Mouse (Mus musculus) midbrain, embryonic 12.5 days (tissue): Measurements from ENCODE around the gene Ppt1. TPM values are rescaled to one million over a fixed set of nuclear protein-coding genes. Genes with fewer than 3 reads are reported as not detected.

Experiments used
- ATAC-seq: fragments of 200-750 bp; cut with Nextera tagmentation; 2 replicates; pipeline ENCODE4 v1.8.0; 2017; ENCODE audit warnings: low read depth, moderate TSS enrichment, moderate library complexity; ENCODE audit not compliant: low FRiP score
- H3K27ac ChIP-seq: fragments of 300-500 bp; sonication (generic); replicated peaks from 2 replicates; pipeline ENCODE4 v1.5.1; 2016; ENCODE audit warnings: mild to moderate bottlenecking
- H3K27me3 ChIP-seq: fragments of 300-500 bp; sonication (generic); 2 replicates; pipeline ENCODE4 v1.6.1; 2016; ENCODE audit warnings: mild to moderate bottlenecking
- H3K36me3 ChIP-seq: fragments of 300-500 bp; sonication (generic); 2 replicates; pipeline ENCODE4 v1.6.1; 2016
- H3K4me1 ChIP-seq: fragments of 300-500 bp; sonication (generic); 2 replicates; pipeline ENCODE4 v1.6.1; 2016
- H3K4me2 ChIP-seq: fragments of 300-500 bp; sonication (generic); replicated peaks from 2 replicates; pipeline ENCODE4 v1.6.1; 2016; ENCODE audit warnings: mild to moderate bottlenecking, moderate library complexity
- H3K4me3 ChIP-seq: fragments of 300-500 bp; sonication (generic); 2 replicates; pipeline ENCODE4 v1.5.1; 2016; ENCODE audit warnings: mild to moderate bottlenecking
- H3K9ac ChIP-seq: fragments of 300-500 bp; sonication (generic); replicated peaks from 2 replicates; pipeline ENCODE4 v1.6.1; 2016; ENCODE audit warnings: mild to moderate bottlenecking, moderate library complexity
- H3K9me3 ChIP-seq: fragments of 300-500 bp; sonication (generic); 2 replicates; pipeline ENCODE4 v1.6.1; 2016; ENCODE audit warnings: mild to moderate bottlenecking
- WGBS: fragments of 180-500 bp; shearing (Covaris S2); methylation state at CpG from one replicate; pipeline ENCODE4 v1.1.7; 2016; 5-methylcytosine and 5-hydroxymethylcytosine counted together
- polyA plus RNA-seq: library from polyadenylated mRNA; unstranded; fragments of >200 nt; fragmentation: Nextera tagmentation; extraction: Ambion mirVana; gene quantifications from 2 replicates; pipeline ENCODE4 v1.2.1, GENCODE M21; 2016

Ppt1 gene
- polyA plus RNA-seq, 1 experiment from 2014 or later = 72.8 TPM

DNA sequence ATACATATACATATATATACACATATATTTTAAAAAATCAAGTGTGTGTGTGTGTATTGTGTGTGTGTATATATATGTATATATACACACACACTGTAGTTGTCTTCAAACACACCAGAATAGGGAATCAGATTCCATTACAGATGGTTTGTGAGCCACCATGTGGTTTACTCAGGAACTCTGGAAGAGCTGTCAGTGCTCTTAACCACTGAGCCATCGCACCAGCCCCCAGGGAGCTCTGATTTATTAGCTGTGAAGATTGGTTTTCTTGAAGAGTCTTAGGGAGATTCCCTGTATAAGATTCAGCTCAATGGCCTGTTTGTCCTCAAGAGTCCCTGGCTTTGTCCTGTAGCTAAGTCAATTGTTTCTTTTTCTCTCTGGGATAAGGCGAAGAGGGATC lies 2.0 kb downstream of the Ppt1 start:
- Histone ChIP-seq H3K4me2 (no peak overlapping the region), H3K27me3 (no peaks in the 10 kb centered on the region), H3K9me3 (no peaks in the 10 kb centered on the region), H3K9ac (no peak overlapping the region), H3K4me1 (peaks cover 32% of the 10 kb centered on the region), H3K27ac (no peak overlapping the region), H3K4me3 (no peak overlapping the region), H3K36me3 (peaks cover 20% of the 10 kb centered on the region)
- 57% methylated on average over 2 of the region's 2 CpGs for WGBS
- ATAC-seq = no peak

- peaks cover 20% of the 10 kb centered on the region for H3K36me3 ChIP-seq
- H3K9ac ChIP-seq = no peak overlapping the region
- H3K9me3 ChIP-seq = no peaks in the 10 kb centered on the region
- WGBS = 88% methylated on average over 1 of the region's 1 CpGs
- H3K4me2 ChIP-seq = no peak overlapping the region
- H3K4me3 ChIP-seq = no peak overlapping the region
- no peak for ATAC-seq
- H3K27ac ChIP-seq = no peak overlapping the region
- no peaks in the 10 kb centered on the region for H3K27me3 ChIP-seq
- peaks cover 32% of the 10 kb centered on the region for H3K4me1 ChIP-seq
These were observed 2.4 kb downstream of the Ppt1 start for GRCm38 (mm10) chr4:122838416-122838815.

GRCm38 (mm10) chr4:122848150-122848621 lies 12.1 kb downstream of the Ppt1 start:
- H3K9me3 ChIP-seq = no peaks in the 10 kb centered on the region
- H3K27me3 ChIP-seq = no peaks in the 10 kb centered on the region
- no peak overlapping the region for H3K9ac ChIP-seq
- H3K36me3 ChIP-seq = peaks cover 78% of the 10 kb centered on the region
- H3K27ac ChIP-seq = no peak overlapping the region
- no peaks in the 10 kb centered on the region for H3K4me1 ChIP-seq
- WGBS = 91% methylated on average over 13 of the region's 13 CpGs
- no peak for ATAC-seq
- no peak overlapping the region for H3K4me2 ChIP-seq
- H3K4me3 ChIP-seq = no peak overlapping the region

GRCm38 (mm10) chr4:122851535-122851934 lies 15.5 kb downstream of the Ppt1 start:
- H3K27me3 ChIP-seq = no peaks in the 10 kb centered on the region
- H3K27ac ChIP-seq = no peak overlapping the region
- H3K4me3 ChIP-seq = no peak overlapping the region
- H3K9ac ChIP-seq = no peak overlapping the region
- H3K4me1 ChIP-seq = no peaks in the 10 kb centered on the region
- no peak overlapping the region for H3K4me2 ChIP-seq
- peaks cover 84% of the 10 kb centered on the region for H3K36me3 ChIP-seq
- no peak for ATAC-seq
- H3K9me3 ChIP-seq = no peaks in the 10 kb centered on the region

- 74% methylated on average over 2 of the region's 2 CpGs for WGBS
- Histone ChIP-seq H3K4me2 (no peak overlapping the region), H3K27me3 (no peaks in the 10 kb centered on the region), H3K4me1 (no peaks in the 10 kb centered on the region), H3K9ac (no peak overlapping the region), H3K36me3 (peaks cover 80% of the 10 kb centered on the region), H3K9me3 (no peaks in the 10 kb centered on the region), H3K27ac (no peak overlapping the region), H3K4me3 (no peak overlapping the region)
- no peak for ATAC-seq
These were observed 17.6 kb downstream of the Ppt1 start for GRCm38 (mm10) chr4:122853691-122854090.

DNA sequence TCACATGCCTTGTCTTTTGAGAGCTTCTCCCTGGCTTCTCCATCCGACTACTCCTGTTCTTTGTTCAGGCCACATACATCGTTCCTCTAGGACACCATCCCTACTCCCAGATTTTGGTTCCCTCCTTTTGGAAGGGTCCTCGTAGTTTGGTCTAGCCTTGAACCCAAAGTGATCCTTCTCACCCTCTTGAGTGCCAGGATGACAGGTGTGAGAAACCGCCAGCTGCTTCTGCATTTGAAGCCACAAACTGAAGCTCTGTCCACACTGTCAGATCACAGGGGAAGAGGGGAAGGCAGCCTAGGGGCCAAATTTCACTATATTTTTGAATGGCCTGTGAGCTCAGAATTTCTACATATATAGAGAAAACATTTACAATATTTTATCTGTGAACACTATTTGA lies 18.7 kb downstream of the Ppt1 start:
- WGBS = 83% methylated on average over 4 of the region's 4 CpGs
- no peak overlapping the region for H3K4me3 ChIP-seq
- no peak for ATAC-seq
- no peak overlapping the region for H3K4me2 ChIP-seq
- H3K27me3 ChIP-seq = no peaks in the 10 kb centered on the region
- no peaks in the 10 kb centered on the region for H3K4me1 ChIP-seq
- no peak overlapping the region for H3K9ac ChIP-seq
- no peak overlapping the region for H3K27ac ChIP-seq
- no peaks in the 10 kb centered on the region for H3K9me3 ChIP-seq
- peaks cover 81% of the 10 kb centered on the region for H3K36me3 ChIP-seq

DNA sequence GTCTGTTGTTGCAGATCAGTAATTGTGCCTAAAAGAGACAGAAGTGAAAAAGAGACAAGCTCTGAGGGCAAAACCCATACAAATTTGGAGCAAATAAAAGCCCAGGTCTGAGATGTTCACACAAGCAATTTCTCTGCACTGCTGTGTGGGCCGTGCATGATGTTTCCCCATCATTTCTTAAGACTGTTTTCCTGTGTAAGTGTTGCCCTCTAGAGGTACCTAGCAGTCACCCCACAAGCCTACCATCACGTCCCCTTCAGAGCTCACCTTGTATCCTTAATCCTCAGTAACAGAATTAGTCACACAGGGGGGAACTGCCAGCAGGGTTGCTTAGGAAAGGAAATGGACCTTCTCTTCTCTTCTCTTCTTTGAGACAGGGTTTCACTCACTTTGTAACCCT lies 21.9 kb downstream of the Ppt1 start:
- H3K9ac ChIP-seq = no peak overlapping the region
- H3K27ac ChIP-seq = no peak overlapping the region
- WGBS = 50% methylated on average over 2 of the region's 2 CpGs
- H3K4me1 ChIP-seq = no peaks in the 10 kb centered on the region
- no peaks in the 10 kb centered on the region for H3K9me3 ChIP-seq
- no peak overlapping the region for H3K4me3 ChIP-seq
- peaks cover 82% of the 10 kb centered on the region for H3K36me3 ChIP-seq
- H3K27me3 ChIP-seq = no peaks in the 10 kb centered on the region
- no peak for ATAC-seq
- no peak overlapping the region for H3K4me2 ChIP-seq

DNA sequence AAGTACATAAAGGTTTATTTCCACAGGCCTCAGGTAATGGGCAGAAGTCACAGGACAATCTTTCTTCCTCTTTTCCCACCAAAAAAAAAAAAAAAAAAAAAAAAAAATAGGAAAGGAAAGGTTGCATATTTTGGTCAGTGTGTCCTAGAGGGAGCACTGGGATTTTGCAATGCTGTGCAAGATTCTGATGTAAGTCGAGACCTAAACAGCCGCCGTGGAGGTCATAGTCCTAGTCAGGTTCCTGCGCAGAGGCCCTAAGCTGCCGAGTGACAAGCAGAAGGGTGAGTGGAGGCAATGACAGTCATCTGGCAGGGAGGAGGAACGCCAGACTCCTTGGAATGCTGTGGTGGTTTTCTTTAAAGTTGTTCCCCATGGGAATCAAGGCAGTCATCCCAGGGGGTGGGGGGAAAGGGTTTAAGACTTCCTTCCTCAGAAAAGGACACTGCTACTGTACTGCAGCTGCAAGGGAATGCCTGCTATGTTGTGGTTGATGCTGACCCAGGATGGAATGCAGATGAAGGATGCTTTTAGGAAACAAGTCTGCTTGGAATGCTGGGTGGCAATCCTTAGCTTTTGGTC lies 23.1 kb downstream of the Ppt1 start:
- no peak overlapping the region for H3K9ac ChIP-seq
- peaks cover 85% of the 10 kb centered on the region for H3K36me3 ChIP-seq
- 82% methylated on average over 6 of the region's 6 CpGs for WGBS
- no peaks in the 10 kb centered on the region for H3K9me3 ChIP-seq
- H3K27ac ChIP-seq = no peak overlapping the region
- H3K4me2 ChIP-seq = no peak overlapping the region
- no peak for ATAC-seq
- no peaks in the 10 kb centered on the region for H3K27me3 ChIP-seq
- H3K4me1 ChIP-seq = no peaks in the 10 kb centered on the region
- no peak overlapping the region for H3K4me3 ChIP-seq

GRCm38 (mm10) chr4:122861836-122862235 lies 25.8 kb downstream of the Ppt1 start:
- 98% methylated on average over 4 of the region's 4 CpGs for WGBS
- H3K27me3 ChIP-seq = no peaks in the 10 kb centered on the region
- H3K4me2 ChIP-seq = no peak overlapping the region
- H3K4me3 ChIP-seq = no peak overlapping the region
- peaks cover 85% of the 10 kb centered on the region for H3K36me3 ChIP-seq
- no peak overlapping the region for H3K27ac ChIP-seq
- no peaks in the 10 kb centered on the region for H3K9me3 ChIP-seq
- no peak overlapping the region for H3K9ac ChIP-seq
- no peaks in the 10 kb centered on the region for H3K4me1 ChIP-seq
- ATAC-seq = no peak

DNA sequence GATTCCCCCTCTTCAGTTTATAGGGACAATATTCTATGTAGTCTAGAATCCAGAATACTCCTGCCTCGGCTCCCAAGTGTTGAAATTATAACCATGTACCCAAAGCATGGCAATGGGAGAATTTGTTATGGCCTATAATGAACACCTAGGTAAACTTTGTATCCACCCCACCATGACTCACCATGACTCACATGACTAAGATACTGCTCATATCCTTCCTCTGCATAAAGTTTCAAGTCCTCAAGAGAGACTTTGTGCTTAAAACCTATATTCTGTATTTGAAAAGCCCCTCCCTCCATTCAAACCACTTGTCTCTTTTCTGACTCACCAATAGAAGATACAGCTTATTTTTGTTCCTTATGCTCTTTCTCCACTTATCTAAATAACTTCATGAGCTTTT lies 32.0 kb downstream of the Ppt1 start:
- no peaks in the 10 kb centered on the region for H3K27me3 ChIP-seq
- no peaks in the 10 kb centered on the region for H3K9me3 ChIP-seq
- peaks cover 82% of the 10 kb centered on the region for H3K36me3 ChIP-seq
- H3K4me2 ChIP-seq = no peak overlapping the region
- ATAC-seq = no peak
- no peaks in the 10 kb centered on the region for H3K4me1 ChIP-seq
- H3K27ac ChIP-seq = no peak overlapping the region
- H3K4me3 ChIP-seq = no peak overlapping the region
- 100% methylated on average over 1 of the region's 1 CpGs for WGBS
- H3K9ac ChIP-seq = no peak overlapping the region

DNA sequence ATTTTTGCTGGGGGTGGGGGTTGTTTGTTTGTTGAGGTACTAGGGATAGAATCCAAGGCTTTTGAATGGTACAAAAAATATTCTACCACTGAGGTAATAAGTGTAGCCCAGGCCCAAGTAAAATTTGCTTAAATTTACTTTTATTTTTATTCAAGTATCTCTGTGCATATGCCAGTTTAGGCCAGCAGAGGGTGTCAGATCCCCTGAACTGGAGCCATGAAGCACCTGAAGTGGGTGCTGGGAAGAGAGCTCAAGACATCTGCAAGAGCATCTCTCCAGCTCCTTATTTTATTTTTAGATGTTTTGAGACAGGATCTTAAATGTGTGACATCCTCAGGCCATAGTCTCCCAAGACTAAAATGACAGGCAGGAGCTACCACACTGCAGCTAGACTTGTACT lies 34.0 kb downstream of the Ppt1 start:
- Histone ChIP-seq H3K9me3 (no peaks in the 10 kb centered on the region), H3K4me2 (no peak overlapping the region), H3K4me1 (no peaks in the 10 kb centered on the region), H3K9ac (no peak overlapping the region), H3K36me3 (peaks cover 62% of the 10 kb centered on the region), H3K4me3 (no peak overlapping the region), H3K27me3 (no peaks in the 10 kb centered on the region), H3K27ac (no peak overlapping the region)
- no peak for ATAC-seq

- Histone ChIP-seq H3K4me2 (no peak overlapping the region), H3K4me3 (no peak overlapping the region), H3K9me3 (no peaks in the 10 kb centered on the region), H3K27ac (no peak overlapping the region), H3K27me3 (no peaks in the 10 kb centered on the region), H3K36me3 (peaks cover 55% of the 10 kb centered on the region), H3K4me1 (no peaks in the 10 kb centered on the region), H3K9ac (no peak overlapping the region)
- WGBS = 91% methylated on average over 5 of the region's 5 CpGs
- no peak for ATAC-seq
These were observed 34.7 kb downstream of the Ppt1 start for GRCm38 (mm10) chr4:122870741-122871140.

GRCm38 (mm10) chr4:122871269-122871668 lies 35.2 kb downstream of the Ppt1 start:
- H3K4me1 ChIP-seq = no peaks in the 10 kb centered on the region
- H3K9me3 ChIP-seq = no peaks in the 10 kb centered on the region
- H3K4me3 ChIP-seq = no peak overlapping the region
- ATAC-seq = no peak
- no peak overlapping the region for H3K4me2 ChIP-seq
- H3K9ac ChIP-seq = no peak overlapping the region
- H3K27me3 ChIP-seq = no peaks in the 10 kb centered on the region
- no peak overlapping the region for H3K27ac ChIP-seq
- peaks cover 50% of the 10 kb centered on the region for H3K36me3 ChIP-seq
- WGBS = 93% methylated on average over 11 of the region's 11 CpGs
